Mouse (Mus musculus) monocyte, adult 2 months (primary cell): ENCODE measurements around the gene Tnnc2.

ENCODE experiments used
- DNase-seq, 2 experiments: peaks; one replicate each; pipeline ENCODE4 v3.0.0; 2022; ENCODE audit warnings: low spot score in 2 of 2, low read depth in 1 of 2

Gene Tnnc2

GRCm38 (mm10) chr2:164744987-164745386, 34.8 kb downstream of the Tnnc2 start:
- no peak for DNase-seq

- DNase-seq = no peak
Observed at GRCm38 (mm10) chr2:164739876-164740275, 39.9 kb downstream of the Tnnc2 start.

GRCm38 (mm10) chr2:164737377-164738090, 42.2 kb downstream of the Tnnc2 start:
- DNase-seq = no peak

GRCm38 (mm10) chr2:164735446-164735845, 44.3 kb downstream of the Tnnc2 start:
- no peak for DNase-seq

GRCm38 (mm10) chr2:164734839-164735238, 44.9 kb downstream of the Tnnc2 start:
- no peak for DNase-seq

GRCm38 (mm10) chr2:164733259-164733658, 46.5 kb downstream of the Tnnc2 start:
- DNase-seq = no peak

GRCm38 (mm10) chr2:164731719-164732118, 48.0 kb downstream of the Tnnc2 start:
- DNase-seq = no peak
